Mouse (Mus musculus) layer of hippocampus, adult 2 months (tissue): ENCODE data around the gene Stx2. TPM values are rescaled to one million over a fixed set of nuclear protein-coding genes. Genes with fewer than 3 reads are reported as not detected.
A peak's percentile ranks its signal among the peaks of the same experiment; 100 is the strongest.
"Not testable (repeated sequence)": the region's sequence is repeated elsewhere in the genome, so short reads cannot be mapped to it uniquely, and the experiment has no call there.

Experiments used
- DNase-seq, 2 experiments: peaks; one replicate each; pipeline ENCODE4 v3.0.0; 2022; ENCODE audit warnings: low spot score in 2 of 2
- H3K27ac ChIP-seq: fragments of 200-600 bp; 2 replicates; pipeline ENCODE4 v1.8.1; 2022
- H3K4me3 ChIP-seq: fragments of 200-600 bp; 2 replicates; pipeline ENCODE4 v1.8.1; 2022; ENCODE audit warnings: mild to moderate bottlenecking
- CTCF ChIP-seq: fragments of 200-600 bp; conservative IDR thresholded peaks from 2 replicates; pipeline ENCODE4 v1.8.1; 2022; ENCODE audit warnings: antibody characterized with exemption, mild to moderate bottlenecking, moderate library complexity
- total RNA-seq, 2 experiments: library from RNA; stranded (reverse); gene quantifications; 2 replicates each; pipeline ENCODE4 v1.2.3; 2021

Stx2 gene
- total RNA-seq, 2 experiments from 2014 or later, result 30.9 to 31.8 TPM

GRCm38 (mm10) chr5:129006031-129006788 is 2.2 kb downstream of the Stx2 start:
- DNase-seq, result no peak
- TF ChIP-seq CTCF, result no peak; the same call in 1 of the 2 replicates
- Histone ChIP-seq H3K27ac (peak overlapping the region; percentile 56; the same call in 1 of the 2 replicates), H3K4me3 (peak overlapping the region; percentile 81; the same call in 1 of the 2 replicates)

- DNase-seq, result no peak
- H3K27ac ChIP-seq, result peak overlapping the region; percentile 56
- TF ChIP-seq CTCF, result no peak
- no peak overlapping the region for H3K4me3 ChIP-seq
Measured at GRCm38 (mm10) chr5:129005416-129005815, 3.0 kb downstream of the Stx2 start.

DNA sequence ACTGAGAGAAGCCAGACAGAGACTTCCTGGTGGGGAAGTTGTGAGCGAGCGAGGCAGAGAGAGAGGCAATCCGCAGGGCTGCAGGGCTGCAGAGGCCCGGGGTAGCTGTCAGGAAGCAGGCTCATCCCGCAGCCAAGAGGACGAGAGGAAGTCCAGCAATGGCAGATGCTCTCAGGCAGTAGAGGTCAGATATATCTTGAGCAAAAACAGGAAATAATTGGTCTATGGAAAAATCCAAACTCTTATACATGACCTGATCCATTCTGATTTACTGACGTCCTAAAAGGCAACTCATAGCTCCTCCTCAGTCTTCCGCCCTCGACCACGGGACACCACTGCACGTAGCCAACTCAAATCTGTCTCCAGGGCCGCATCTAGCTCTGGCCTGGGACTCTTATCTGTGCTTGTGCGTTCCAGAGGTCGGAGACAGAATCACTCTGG is 5.8 kb downstream of the Stx2 start:
- H3K27ac ChIP-seq, result peak overlapping the region; percentile 48; the same call in 1 of the 2 replicates
- TF ChIP-seq CTCF, result no peak
- no peak for DNase-seq
- H3K4me3 ChIP-seq, result no peak overlapping the region

GRCm38 (mm10) chr5:129000706-129001468 is 7.5 kb downstream of the Stx2 start:
- H3K27ac ChIP-seq, result peak overlapping the region; percentile 11; the same call in 1 of the 2 replicates
- no peak for DNase-seq
- no peak overlapping the region for H3K4me3 ChIP-seq
- TF ChIP-seq CTCF, result no peak

DNA sequence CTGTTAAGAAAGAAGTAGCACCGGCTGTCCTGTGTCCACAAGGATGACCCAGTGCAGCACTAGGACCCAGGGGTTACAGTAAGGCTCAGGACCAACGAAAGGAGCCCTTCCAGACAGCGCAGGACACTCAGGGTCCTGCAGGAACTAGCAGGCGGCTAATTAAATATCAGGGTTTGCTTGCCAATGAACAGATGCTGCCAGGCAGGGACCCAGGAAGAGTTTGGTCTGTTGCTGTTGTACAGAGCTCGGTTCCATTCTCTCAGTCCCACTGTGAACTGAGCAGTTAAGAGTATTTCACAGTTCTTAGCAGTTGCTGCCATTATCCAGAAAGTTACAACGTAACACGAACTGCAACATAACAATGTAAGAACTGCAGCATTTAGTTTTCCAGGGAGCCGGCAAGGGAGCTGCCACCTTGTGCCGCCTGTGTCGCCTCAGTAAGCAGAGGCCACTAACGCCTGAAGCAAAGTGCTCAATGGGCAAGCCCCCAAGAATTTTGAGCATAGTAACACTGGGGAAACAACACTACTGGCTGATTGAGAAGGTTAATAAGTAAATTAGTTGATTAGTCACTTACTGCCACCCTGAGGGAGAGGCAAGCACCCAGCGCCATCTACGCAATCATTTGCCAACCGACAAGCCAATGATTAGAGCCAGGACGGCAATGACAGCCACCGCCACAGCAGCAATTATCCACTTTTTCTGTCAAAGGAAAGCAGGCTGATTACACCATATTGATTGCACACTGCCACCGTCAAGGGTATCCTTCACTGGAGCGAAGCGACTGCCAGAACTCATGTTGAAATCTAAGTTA is 21.0 kb downstream of the Stx2 start:
- Histone ChIP-seq H3K4me3 (no peak overlapping the region), H3K27ac (peak overlapping the region; percentile 28; the same call in 1 of the 2 replicates)
- no peak for TF ChIP-seq CTCF
- DNase-seq, result no peak

GRCm38 (mm10) chr5:128985946-128986345 is 22.4 kb downstream of the Stx2 start:
- TF ChIP-seq CTCF, result no peak
- no peak overlapping the region for H3K4me3 ChIP-seq
- H3K27ac ChIP-seq, result no peak overlapping the region
- DNase-seq, result no peak

DNA sequence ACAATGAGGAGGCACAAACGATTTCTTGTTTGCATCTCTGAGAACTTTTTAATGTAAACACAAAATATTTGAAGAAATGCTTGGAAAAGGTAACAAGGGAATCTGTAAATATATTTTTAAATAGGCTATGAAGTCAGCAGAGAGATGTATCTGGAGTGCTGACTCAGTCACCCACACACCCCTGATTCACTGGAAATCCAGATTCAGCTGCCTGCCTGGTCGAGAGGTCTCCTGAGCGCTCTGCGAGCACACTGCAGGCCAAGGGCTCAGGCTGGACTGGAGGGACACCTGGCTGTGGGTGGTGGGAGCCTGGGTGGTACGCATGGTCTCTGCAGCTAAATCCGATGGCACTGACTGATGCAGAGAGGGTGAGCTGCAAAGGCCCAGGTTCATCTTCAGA is 23.8 kb downstream of the Stx2 start:
- no peak for TF ChIP-seq CTCF
- no peak overlapping the region for H3K4me3 ChIP-seq
- H3K27ac ChIP-seq, result peak overlapping the region; percentile 36; the same call in 1 of the 2 replicates
- DNase-seq, result no peak

- peak in 1 of 2 experiments; percentile 77 for DNase-seq
Measured at GRCm38 (mm10) chr5:128981607-128982006, 26.8 kb downstream of the Stx2 start.

GRCm38 (mm10) chr5:128980857-128981256 is 27.5 kb downstream of the Stx2 start:
- TF ChIP-seq CTCF, result no peak
- DNase-seq, result no peak
- H3K27ac ChIP-seq, result no peak overlapping the region
- no peak overlapping the region for H3K4me3 ChIP-seq

More at GRCm38 (mm10) chr5:128981607-128982006, 26.8 kb downstream of the Stx2 start:
- Histone ChIP-seq H3K4me3 (no peak overlapping the region), H3K27ac (no peak overlapping the region)
- peak; percentile 86 for TF ChIP-seq CTCF

- no peak overlapping the region for H3K4me3 ChIP-seq
Measured at GRCm38 (mm10) chr5:128978957-128979356, 29.4 kb downstream of the Stx2 start.

GRCm38 (mm10) chr5:128977466-128977865 is 30.9 kb downstream of the Stx2 start:
- H3K27ac ChIP-seq, DNase-seq, H3K4me3 ChIP-seq: not testable (repeated sequence)

More at GRCm38 (mm10) chr5:128978957-128979356, 29.4 kb downstream of the Stx2 start:
- peak; percentile 25; the same call in 1 of the 2 replicates for TF ChIP-seq CTCF
- no peak overlapping the region for H3K27ac ChIP-seq
- no peak for DNase-seq

GRCm38 (mm10) chr5:128976266-128976665 is 32.1 kb downstream of the Stx2 start:
- peak; percentile 72 for TF ChIP-seq CTCF
- no peak overlapping the region for H3K27ac ChIP-seq
- DNase-seq, result no peak
- no peak overlapping the region for H3K4me3 ChIP-seq
